Mouse (Mus musculus) kidney, adult 18-20 months (tissue): ENCODE results near the gene Snx20.
A peak's percentile ranks its signal among the peaks of the same experiment; 100 is the strongest.

Experiments
- DNase-seq: peaks from one replicate; pipeline ENCODE4 v3.0.0; 2021

The Snx20 gene

DNA sequence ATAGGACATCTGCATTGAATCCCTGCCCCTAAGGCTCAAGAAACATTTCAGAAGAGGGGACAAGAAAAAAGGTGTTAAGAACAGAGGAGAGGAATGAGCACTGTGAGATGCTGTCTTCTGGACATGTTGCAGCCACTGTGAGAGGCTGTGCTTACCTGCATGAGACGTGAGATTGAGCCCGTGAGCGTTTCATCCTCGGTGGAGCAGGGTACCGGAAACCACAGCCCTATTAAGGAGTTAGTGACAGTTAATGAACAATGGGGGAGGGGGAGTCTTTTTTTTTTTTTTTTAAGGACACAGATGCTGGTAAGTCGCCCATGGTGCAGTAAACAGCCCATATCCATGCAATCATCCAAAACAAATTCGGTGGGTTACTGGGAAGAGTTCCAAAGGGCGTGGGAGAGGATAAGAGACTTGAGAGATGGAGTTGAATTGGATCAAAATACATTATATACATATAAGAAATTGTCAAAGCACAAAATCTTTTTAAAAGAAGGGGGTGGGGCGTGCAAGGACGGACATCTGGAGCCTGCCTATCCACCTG, 32.4 kb downstream of the Snx20 start:
- DNase-seq = no peak

GRCm38 (mm10) chr8:88599491-88599890, 36.4 kb downstream of the Snx20 start:
- DNase-seq = no peak

GRCm38 (mm10) chr8:88598578-88598977, 37.4 kb downstream of the Snx20 start:
- no peak for DNase-seq

GRCm38 (mm10) chr8:88596042-88596441, 39.9 kb downstream of the Snx20 start:
- no peak for DNase-seq

GRCm38 (mm10) chr8:88593947-88594346, 42.0 kb downstream of the Snx20 start:
- DNase-seq = no peak

DNA sequence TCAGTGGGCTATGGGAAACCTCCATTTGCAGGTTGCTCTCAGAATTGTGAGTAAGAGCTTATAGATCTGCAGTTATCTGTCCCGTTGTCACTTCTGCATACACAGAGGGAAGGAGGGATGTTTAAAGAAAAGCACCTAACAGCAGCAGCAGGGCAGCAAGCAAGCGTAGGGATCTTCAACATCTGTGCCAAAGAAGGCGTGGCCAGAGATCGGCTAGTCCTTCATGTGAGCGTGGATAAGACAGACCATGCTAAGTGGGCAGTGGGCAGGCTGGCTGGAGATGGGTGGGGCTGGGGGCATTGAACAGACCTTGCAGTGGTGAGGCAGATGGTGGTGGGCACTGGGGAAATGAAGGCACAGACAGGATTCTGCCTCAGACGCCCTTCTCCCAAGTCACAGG, 45.7 kb downstream of the Snx20 start:
- no peak for DNase-seq

DNA sequence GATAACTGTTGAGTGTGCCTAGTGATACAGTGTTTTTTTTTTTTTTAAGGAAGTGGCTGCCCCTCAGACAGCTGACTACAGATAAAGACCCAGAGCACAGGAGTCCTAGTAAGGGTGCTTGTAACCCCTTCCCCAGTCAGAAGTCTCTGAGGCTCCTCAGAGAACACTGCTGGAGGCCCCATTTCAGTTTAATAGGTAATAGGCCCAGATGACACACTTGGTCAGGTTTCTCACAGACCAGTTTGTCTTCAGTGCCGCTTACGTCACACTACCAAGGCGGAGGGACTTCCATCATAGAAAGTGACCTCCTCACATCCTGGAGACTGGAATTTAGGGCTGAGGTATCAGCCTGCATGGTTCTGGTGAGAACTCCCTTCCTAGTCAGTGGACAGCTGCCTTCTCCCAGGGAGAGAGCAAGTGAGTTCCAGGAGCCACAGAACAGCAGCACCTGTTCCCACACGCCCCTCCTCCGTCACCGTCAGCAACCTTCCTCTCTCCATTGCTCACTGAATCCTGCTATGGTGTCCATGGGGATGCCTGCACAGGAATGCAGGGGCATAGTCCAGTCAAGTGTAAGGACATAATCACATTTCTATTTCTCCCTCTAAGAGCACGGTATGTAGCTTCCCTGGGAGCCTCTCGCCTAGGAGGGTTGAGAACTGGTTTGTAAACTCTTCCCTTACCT, 47.6 kb downstream of the Snx20 start:
- no peak for DNase-seq

GRCm38 (mm10) chr8:88583863-88584262, 52.1 kb downstream of the Snx20 start:
- DNase-seq = no peak

- DNase-seq = no peak
Measured at GRCm38 (mm10) chr8:88580785-88581184, 55.1 kb downstream of the Snx20 start.

DNA sequence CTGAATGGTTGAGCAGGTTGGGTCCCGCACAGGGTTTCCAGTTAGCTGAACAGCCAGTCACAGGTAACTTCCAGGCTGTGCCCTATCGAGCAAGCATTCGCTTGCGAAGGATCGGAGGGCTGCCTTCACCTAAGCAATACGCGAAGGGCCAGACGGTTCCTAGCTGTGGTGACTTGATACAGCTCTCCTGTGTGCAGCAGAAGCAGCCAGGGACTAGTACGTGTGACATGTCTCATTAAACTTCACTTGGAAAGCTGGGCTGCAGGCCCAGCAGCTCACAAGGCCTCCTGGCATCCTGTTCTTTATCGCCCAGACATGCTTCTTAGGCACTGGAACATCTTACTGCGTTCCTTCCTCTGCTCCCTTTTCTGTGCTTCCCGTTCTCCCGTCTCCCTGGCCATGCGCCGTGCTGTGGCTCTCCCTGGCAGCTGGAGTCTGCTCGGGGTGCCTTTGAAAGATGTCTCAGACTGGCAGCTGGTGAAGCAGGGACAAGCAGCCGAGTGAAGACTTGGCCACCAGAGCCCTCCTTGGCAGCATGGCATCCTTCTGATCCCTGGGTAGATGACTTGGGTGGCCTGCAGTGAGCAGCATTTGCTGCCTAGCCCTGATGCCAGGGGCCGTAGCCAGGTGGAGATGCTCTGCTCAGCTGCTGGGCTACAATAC, 56.1 kb downstream of the Snx20 start:
- no peak for DNase-seq

GRCm38 (mm10) chr8:88579246-88579645, 56.7 kb downstream of the Snx20 start:
- DNase-seq = peak; percentile 36

- DNase-seq = no peak
Measured at GRCm38 (mm10) chr8:88578413-88579175, 57.3 kb downstream of the Snx20 start.

DNA sequence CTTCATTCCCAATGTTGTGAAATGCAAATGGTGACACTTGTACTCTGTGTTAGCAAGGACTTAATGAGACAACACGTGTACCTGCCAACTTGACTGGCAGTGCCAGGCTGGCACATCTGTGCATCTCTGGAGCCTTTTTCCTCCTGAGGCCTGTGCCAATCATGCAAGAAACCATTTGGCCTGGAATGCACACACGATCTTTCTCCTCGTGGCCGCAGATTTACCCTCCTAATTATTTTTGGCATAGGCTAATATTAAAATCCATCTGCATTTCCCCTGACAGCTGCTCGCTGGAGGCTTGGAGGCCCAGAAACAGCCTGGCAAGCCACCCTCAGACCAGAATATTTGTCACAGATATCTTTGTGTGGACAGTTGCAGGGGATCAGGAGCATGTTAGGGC, 58.3 kb downstream of the Snx20 start:
- no peak for DNase-seq
